Mouse (Mus musculus) C2C12 (cell line): Measurements from ENCODE around the gene Elavl4.

ENCODE experiments used
- CEBPB ChIP-seq: IDR thresholded peaks from one replicate; pipeline ENCODE4 v1.6.1; 2011; ENCODE audit warnings: low read depth, mild to moderate bottlenecking, control low read depth, moderate library complexity
- CTCF ChIP-seq: IDR thresholded peaks from one replicate; pipeline ENCODE4 v1.5.1; 2011; ENCODE audit not compliant: control insufficient read depth, insufficient read depth, insufficient read length
- FOSL1 ChIP-seq: IDR thresholded peaks from one replicate; pipeline ENCODE4 v1.8.0; 2011; ENCODE audit warnings: mild to moderate bottlenecking, low read length; ENCODE audit not compliant: poor library complexity, insufficient read depth, severe bottlenecking
- MYOG ChIP-seq: IDR thresholded peaks from one replicate; pipeline ENCODE4 v1.6.1; 2011; ENCODE audit not compliant: control insufficient read depth, insufficient read length; ENCODE audit errors: extremely low read depth
- USF1 ChIP-seq: IDR thresholded peaks from one replicate; pipeline ENCODE4 v1.6.1; 2011; ENCODE audit warnings: low read depth, mild to moderate bottlenecking, control low read depth, moderate library complexity

DNA sequence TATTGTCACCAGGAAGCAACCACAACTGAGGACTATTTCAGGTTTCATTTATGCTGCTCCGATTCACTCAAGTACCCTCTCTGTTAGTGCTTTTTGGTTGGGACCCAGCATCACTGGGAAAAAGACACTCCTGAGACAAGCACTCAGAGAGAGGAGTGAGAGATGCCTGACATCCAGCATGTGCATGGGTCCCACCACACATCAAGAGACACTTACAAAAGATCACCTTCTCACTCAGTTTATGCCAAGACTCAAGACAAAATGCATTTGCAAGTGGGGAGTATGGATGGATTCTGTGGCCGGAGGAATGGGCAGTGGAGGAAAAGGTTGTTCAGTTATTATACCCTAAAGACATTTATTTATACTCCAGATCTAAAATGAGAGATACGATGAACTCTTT is 67.3 kb downstream of the Elavl4 start:
- TF ChIP-seq USF1, result no peak
- TF ChIP-seq FOSL1, result no peak
- TF ChIP-seq CTCF, result no peak
- no peak for TF ChIP-seq MYOG
- TF ChIP-seq CEBPB, result no peak
